ENCODE assay signal across 9 mouse cellular contexts in the genomic region with DNA sequence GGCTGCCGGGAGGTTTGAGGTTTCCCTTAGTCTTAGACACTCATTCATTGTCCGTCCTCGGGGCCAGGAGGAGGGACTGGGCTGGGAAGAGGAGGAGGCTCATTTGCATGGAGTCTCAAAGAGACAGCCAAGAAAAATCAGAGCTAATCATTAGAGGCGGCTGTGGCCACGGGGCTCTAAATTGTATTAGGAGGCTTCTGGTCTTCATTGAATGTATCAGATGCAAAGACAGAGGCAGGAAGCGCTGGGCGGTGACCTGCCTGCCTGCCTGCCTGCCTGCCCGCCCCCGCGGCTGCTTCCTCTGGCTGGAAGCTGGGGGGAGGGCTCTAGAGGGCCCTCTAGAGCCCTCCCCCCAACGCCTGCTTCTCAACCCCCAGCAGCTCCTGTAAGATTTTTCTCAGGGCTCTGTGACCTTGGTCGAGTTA. TPM values are rescaled to one million over a fixed set of nuclear protein-coding genes. Genes with fewer than 3 reads are reported as not detected.
DNase-seq lines count a peak whose midpoint lies in the region; ATAC-seq lines count a peak whose summit lies in the region.
"Had no signal": no experiment of that assay in that cellular context is flagged by ENCODE, and none has a peak within 500 bp of the region (broad histone marks: within the 10 kb centered on the region; RNA-seq: fewer than 3 reads in every experiment).

No protein-coding gene starts in this region.

- H3K27me3 ChIP-seq in heart, embryonic 12.5 days (replicated peaks) = peaks cover 68% of the 10 kb centered on the region
- H3K27me3 ChIP-seq in midbrain, embryonic 12.5 days = peaks cover 41% of the 10 kb centered on the region

- H3K4me1 ChIP-seq in heart, embryonic 12.5 days (replicated peaks) = peaks cover 23% of the 10 kb centered on the region
- H3K4me1 ChIP-seq in midbrain, embryonic 12.5 days = peaks cover 28% of the 10 kb centered on the region

- ATAC-seq in heart, embryonic 12.5 days (ENCODE audit: insufficient number of reproducible peaks, low FRiP score) = peak; percentile 41; the same call in 1 of the 2 replicates
- ATAC-seq in midbrain, embryonic 12.5 days (ENCODE audit: low FRiP score, low read depth) = peak; percentile 45; the same call in 1 of the 2 replicates

- 0 out of 2 replicates have a peak, but pooled peaks cover under 1% of the 10 kb centered on the region for H3K9me3 ChIP-seq in heart, embryonic 12.5 days (replicated peaks)
- no peaks in the 10 kb centered on the region for H3K9me3 ChIP-seq in midbrain, embryonic 12.5 days

- 0 out of 2 replicates have a peak overlapping the region, but pooled peaks have one; percentile 1 for H3K27ac ChIP-seq in heart, embryonic 12.5 days (ENCODE audit: poor library complexity, severe bottlenecking)
- H3K27ac ChIP-seq in midbrain, embryonic 12.5 days (replicated peaks) = peak overlapping the region; percentile 32
- H3K27ac ChIP-seq: macrophage had no signal

- H3K36me3 ChIP-seq in heart, embryonic 12.5 days = no peaks in the 10 kb centered on the region
- no peaks in the 10 kb centered on the region for H3K36me3 ChIP-seq in midbrain, embryonic 12.5 days

- H3K4me3 ChIP-seq in heart, embryonic 12.5 days = peak overlapping the region; percentile 7; the same call in 1 of the 2 replicates
- no peak overlapping the region for H3K4me3 ChIP-seq in midbrain, embryonic 12.5 days

- 2% methylated on average over 12 of the region's 12 CpGs for WGBS in heart, embryonic 12.5 days
- WGBS in midbrain, embryonic 12.5 days = under 1% methylated on average over 12 of the region's 12 CpGs

- intact Hi-C loops in gastrocnemius, postnatal 14 days (cut with DNase I; ENCODE audit: low total_unique reads) = no loop called here

- DNase-seq in heart, adult 8-10 months (ENCODE audit: low spot score) = no peak
- peak; percentile 64 for DNase-seq in embryo, embryonic 11 days
- DNase-seq in kidney, adult 11 months = peak; percentile 67
- no peak for DNase-seq in ovary, adult 18-20 months (ENCODE audit: low spot score)
- no peak for DNase-seq in ovary, postnatal 14 days (ENCODE audit: low spot score)
- no peak for DNase-seq in gastrocnemius, postnatal 14 days

- no peak overlapping the region for H3K9ac ChIP-seq in heart, embryonic 12.5 days
- H3K9ac ChIP-seq in midbrain, embryonic 12.5 days (replicated peaks) = no peak overlapping the region

- peak overlapping the region; percentile 44 for H3K4me2 ChIP-seq in heart, embryonic 12.5 days
- peak overlapping the region; percentile 7; the same call in 1 of the 2 replicates for H3K4me2 ChIP-seq in midbrain, embryonic 12.5 days (replicated peaks)

RNA-seq across cellular contexts. Expression of a gene that starts 23.2 kb away (rescaled TPM):
- polyA plus RNA-seq in heart, embryonic 12.5 days (2016; fragmentation: Nextera tagmentation; extraction: Ambion mirVana) = 0.05 and 0.22 TPM in 2 replicates
- total RNA-seq in heart, adult 8-10 months (2022) = under 1 TPM in 3 of 4 experiments, not detected in 1; 0.13 to 0.43 (median 0.41) TPM
- 0.94 and 1.2 TPM in 2 replicates for polyA plus RNA-seq in midbrain, embryonic 12.5 days (2016; fragmentation: Nextera tagmentation; extraction: Ambion mirVana)
- total RNA-seq in gastrocnemius, postnatal 14 days (2021) = under 1 TPM; 0.09 to 0.25 TPM
- polyA plus RNA-seq: macrophage had no signal

Comparison
In these comparisons a context has a peak if more than half of its experiments do, and no peak if none do; other contexts are left out.
1. DNase-seq: peak in embryo, embryonic 11 days (single experiment) and kidney, adult 11 months (single experiment); none in heart, adult 8-10 months (single experiment), ovary, adult 18-20 months (single experiment), ovary, postnatal 14 days (single experiment) and gastrocnemius, postnatal 14 days (single experiment).